Mouse (Mus musculus): ENCODE measurements around the gene Olfr790. TPM values are rescaled to one million over a fixed set of nuclear protein-coding genes. Genes with fewer than 3 reads are reported as not detected.

The Olfr790 gene
- polyA plus RNA-seq (2012; rRNA removed) = not detected in 2 replicates

GRCm38 (mm10) chr10:129498192-129498591 lies at the start of gene Olfr790:
Gene Olfr790 (plus strand): TSS chr10:129498492.

DNA sequence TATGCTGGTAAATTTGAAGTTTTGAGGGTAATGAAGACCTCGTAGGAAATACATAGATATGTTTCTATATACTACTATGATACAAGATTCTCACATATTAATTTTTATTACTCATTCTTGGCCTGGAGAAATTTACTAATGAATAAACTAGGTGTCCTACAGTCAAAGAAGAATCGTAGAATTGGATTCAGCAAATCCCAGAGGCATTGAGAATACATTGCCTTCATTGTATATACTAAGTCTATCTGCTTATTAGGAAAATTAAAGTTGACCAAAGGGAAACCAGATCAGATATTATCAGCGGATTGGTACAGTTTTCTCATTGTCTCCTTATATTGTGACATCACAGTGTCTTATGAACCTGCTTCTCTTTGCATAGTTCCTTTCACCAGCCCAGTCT lies 36.7 kb upstream of the Olfr790 start, which contains the start of gene Olfr787:
Olfr787 (plus strand) TSS at position 301 of the 400 bp plus-strand sequence.

DNA sequence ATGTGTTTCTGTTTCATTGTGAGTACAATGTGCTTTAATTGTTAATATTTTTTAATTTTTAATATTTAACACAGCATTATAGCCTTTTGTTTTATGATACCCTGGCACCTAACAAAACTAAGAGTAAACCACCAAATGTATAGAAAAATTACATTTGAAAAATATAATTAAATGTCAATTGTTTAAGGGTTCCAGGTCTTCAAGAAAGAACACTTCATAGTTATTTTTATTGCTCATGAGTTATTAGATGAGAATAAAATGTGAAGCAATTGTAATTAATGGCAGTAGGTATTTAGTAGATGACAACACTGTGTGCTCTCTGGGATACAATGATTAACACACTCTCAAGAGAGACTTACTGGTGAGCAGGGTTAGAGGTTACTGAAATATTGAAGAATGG lies 27.6 kb upstream of the Olfr790 start, which contains the start of gene Olfr788:
Olfr788 (plus strand) TSS at position 301 of the 400 bp plus-strand sequence.

DNA sequence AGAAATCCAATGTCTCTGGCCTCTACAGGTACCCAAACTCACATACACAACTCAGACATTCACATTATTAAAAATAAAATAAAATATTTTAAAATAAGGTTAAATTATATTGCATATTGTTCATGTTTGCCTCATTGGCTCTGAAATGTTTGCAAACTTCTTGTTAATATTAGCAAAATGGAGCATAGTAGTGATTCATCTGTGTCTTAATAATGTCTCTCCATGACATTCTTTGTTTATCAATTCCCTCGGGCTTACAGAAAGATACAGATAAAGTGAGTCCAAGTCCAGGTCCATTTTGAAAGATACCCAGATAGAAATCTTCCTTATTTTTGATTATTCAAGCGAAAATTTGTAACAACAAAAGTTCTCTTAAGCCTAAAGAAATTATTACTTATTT lies 13.8 kb upstream of the Olfr790 start, which contains the start of gene Olfr789:
Olfr789 (plus strand) TSS at position 301 of the 400 bp plus-strand sequence.

GRCm38 (mm10) chr10:129521492-129521891 lies 23.2 kb downstream of the Olfr790 start, which contains the start of gene Olfr791:
Gene Olfr791 (plus strand): TSS chr10:129521792.

DNA sequence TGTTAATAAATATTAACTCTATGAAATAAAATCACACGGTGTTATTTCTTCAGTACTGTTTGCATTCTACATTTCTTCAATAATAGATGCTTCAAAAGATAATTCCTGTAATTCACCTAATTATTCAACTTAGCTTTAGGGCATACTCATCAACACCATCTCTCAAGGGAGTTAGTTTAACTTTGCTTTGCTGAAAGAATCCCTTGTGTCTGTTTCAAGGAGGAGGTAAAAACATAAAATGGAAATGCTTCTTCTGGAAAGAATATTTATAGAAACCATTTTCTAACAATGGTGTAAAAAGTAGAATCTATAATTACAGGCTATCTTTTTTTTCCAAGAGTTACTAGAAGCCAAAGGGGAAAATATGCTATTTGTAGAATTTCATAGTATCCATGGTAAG lies 40.6 kb downstream of the Olfr790 start, which contains the start of gene Olfr792:
Olfr792 (plus strand) TSS at position 301 of the 400 bp plus-strand sequence.

Other genes starting within 250 kb of the Olfr790 start
- gene Olfr776, start 239.4 kb upstream of the Olfr790 start, polyA plus RNA-seq (2012; rRNA removed) = not detected in 2 replicates
- gene Olfr777, start 227.0 kb upstream of the Olfr790 start, polyA plus RNA-seq (2012; rRNA removed) = not detected in 2 replicates
- not detected in 2 replicates for gene Olfr780, start 180.4 kb upstream of the Olfr790 start, polyA plus RNA-seq (2012; rRNA removed)
- gene Olfr781, start 169.6 kb upstream of the Olfr790 start, polyA plus RNA-seq (2012; rRNA removed) = not detected in 2 replicates
- not detected in 2 replicates for gene Olfr782, start 149.6 kb upstream of the Olfr790 start, polyA plus RNA-seq (2012; rRNA removed)
- 0.06 TPM in 2 replicates for gene Olfr784, start 114.4 kb upstream of the Olfr790 start, polyA plus RNA-seq (2012; rRNA removed)
- gene Olfr785, start 93.1 kb upstream of the Olfr790 start, polyA plus RNA-seq (2012; rRNA removed) = not detected in 2 replicates
- not detected in 2 replicates for gene Olfr786, start 71.2 kb upstream of the Olfr790 start, polyA plus RNA-seq (2012; rRNA removed)
- gene Olfr787, start 36.6 kb upstream of the Olfr790 start, polyA plus RNA-seq (2012; rRNA removed) = not detected in 2 replicates
- not detected in 2 replicates for gene Olfr788, start 27.5 kb upstream of the Olfr790 start, polyA plus RNA-seq (2012; rRNA removed)
- not detected in 2 replicates for gene Olfr789, start 13.7 kb upstream of the Olfr790 start, polyA plus RNA-seq (2012; rRNA removed)
- gene Olfr791, start 23.3 kb downstream of the Olfr790 start, polyA plus RNA-seq (2012; rRNA removed) = not detected in 2 replicates
- not detected in 2 replicates for gene Olfr792, start 40.7 kb downstream of the Olfr790 start, polyA plus RNA-seq (2012; rRNA removed)
- not detected in 2 replicates for gene Olfr794, start 69.2 kb downstream of the Olfr790 start, polyA plus RNA-seq (2012; rRNA removed)
- not detected in 2 replicates for gene Olfr796, start 114.1 kb downstream of the Olfr790 start, polyA plus RNA-seq (2012; rRNA removed)
- not detected in 2 replicates for gene Olfr798, start 129.4 kb downstream of the Olfr790 start, polyA plus RNA-seq (2012; rRNA removed)
- not detected in 2 replicates for gene Olfr799, start 139.0 kb downstream of the Olfr790 start, polyA plus RNA-seq (2012; rRNA removed)
- not detected in 2 replicates for gene Olfr800, start 159.2 kb downstream of the Olfr790 start, polyA plus RNA-seq (2012; rRNA removed)
- not detected in 2 replicates for gene Olfr801, start 175.4 kb downstream of the Olfr790 start, polyA plus RNA-seq (2012; rRNA removed)
- not detected in 2 replicates for gene Olfr802, start 189.7 kb downstream of the Olfr790 start, polyA plus RNA-seq (2012; rRNA removed)
- not detected in 2 replicates for gene Olfr803, start 195.8 kb downstream of the Olfr790 start, polyA plus RNA-seq (2012; rRNA removed)
- gene Olfr804, start 204.7 kb downstream of the Olfr790 start, polyA plus RNA-seq (2012; rRNA removed) = not detected in 2 replicates
- gene Olfr805, start 230.9 kb downstream of the Olfr790 start, polyA plus RNA-seq (2012; rRNA removed) = not detected in 2 replicates
- not detected in 2 replicates for gene Olfr806, start 243.4 kb downstream of the Olfr790 start, polyA plus RNA-seq (2012; rRNA removed)